Mouse (Mus musculus): Measurements from ENCODE around the gene Ubxn11. TPM values are rescaled to one million over a fixed set of nuclear protein-coding genes. Genes with fewer than 3 reads are reported as not detected.

Ubxn11 gene
- total RNA-seq, 2 experiments from 2014 or later = 31.7 to 38.4 TPM

Other genes starting within 250 kb of the Ubxn11 start
- 10 to 100 TPM; 12.0 to 12.6 TPM for gene Rps6ka1, start 214.8 kb upstream of the Ubxn11 start, total RNA-seq (2021)
- 100 to 1,000 TPM; 100 to 103 TPM for gene Hmgn2, start 133.9 kb upstream of the Ubxn11 start, total RNA-seq (2021)
- 10 to 100 TPM; 64.6 to 68.5 TPM for gene Dhdds, start 101.7 kb upstream of the Ubxn11 start, total RNA-seq (2021)
- not detected for gene Lin28a, start 83.7 kb upstream of the Ubxn11 start, total RNA-seq (2021)
- gene Zfp683, start 48.7 kb upstream of the Ubxn11 start, total RNA-seq (2021) = not detected
- gene Crybg2, start 41.8 kb upstream of the Ubxn11 start, total RNA-seq (2021) = 1 to 10 TPM; 4.4 to 5.7 TPM
- 1 to 10 TPM; 2.7 to 4.1 TPM for gene Cd52, start 7.5 kb upstream of the Ubxn11 start, total RNA-seq (2021)
- 100 to 1,000 TPM; 200 to 222 TPM for gene Sh3bgrl3, start 26.2 kb downstream of the Ubxn11 start, total RNA-seq (2021)
- 10 to 100 TPM; 17.1 to 17.6 TPM for gene Cep85, start 84.5 kb downstream of the Ubxn11 start, total RNA-seq (2021)
- not detected for gene Gm7534, start 100.4 kb downstream of the Ubxn11 start, total RNA-seq (2021)
- not detected for gene Catsper4, start 124.8 kb downstream of the Ubxn11 start, total RNA-seq (2021)
- under 1 TPM; 0.54 to 0.81 TPM for gene Cnksr1, start 135.8 kb downstream of the Ubxn11 start, total RNA-seq (2021)
- gene E130218I03Rik, start 141.1 kb downstream of the Ubxn11 start, total RNA-seq (2021) = not detected
- gene Zfp593, start 143.0 kb downstream of the Ubxn11 start, total RNA-seq (2021) = 10 to 100 TPM; 11.6 to 12.2 TPM
- gene Gm30191, start 144.4 kb downstream of the Ubxn11 start, total RNA-seq (2021) = not detected
- 1 to 10 TPM; 2.2 to 3.8 TPM for gene Grrp1, start 151.5 kb downstream of the Ubxn11 start, total RNA-seq (2021)
- gene Pdik1l, start 185.3 kb downstream of the Ubxn11 start, total RNA-seq (2021) = 10 to 100 TPM; 18.7 to 24.4 TPM
- under 1 TPM; 0.30 to 0.35 TPM for gene Trim63, start 212.6 kb downstream of the Ubxn11 start, total RNA-seq (2021)
- gene Slc30a2, start 240.6 kb downstream of the Ubxn11 start, total RNA-seq (2021) = under 1 TPM in 1 of 2 experiments, not detected in 1; 0.40 TPM